Mouse (Mus musculus) megakaryocyte, embryonic 14.5 days (primary cell): Measurements from ENCODE around the gene Dck. TPM values are rescaled to one million over a fixed set of nuclear protein-coding genes. Genes with fewer than 3 reads are reported as not detected.

Experiments used
- H3K27me3 ChIP-seq: replicated peaks from 2 replicates; pipeline ENCODE3; 2012; ENCODE audit warnings: inconsistent platforms
- H3K36me3 ChIP-seq: replicated peaks from 2 replicates; pipeline ENCODE3; 2012; ENCODE audit warnings: low read length, inconsistent platforms, mixed read lengths
- H3K4me1 ChIP-seq: 2 replicates; pipeline ENCODE4 v1.6.1; 2012; ENCODE audit warnings: inconsistent platforms
- H3K4me3 ChIP-seq: replicated peaks from 2 replicates; pipeline ENCODE3; 2012; ENCODE audit warnings: moderate library complexity, mild to moderate bottlenecking, inconsistent platforms
- H3K9me3 ChIP-seq: 2 replicates; pipeline ENCODE4 v1.6.1; 2012; ENCODE audit warnings: inconsistent platforms
- FLI1 ChIP-seq: IDR thresholded peaks from 2 replicates; pipeline ENCODE4 v1.6.1; 2012; ENCODE audit warnings: low read length, inconsistent platforms, mixed read lengths
- GATA1 ChIP-seq: IDR thresholded peaks from 3 replicates; pipeline ENCODE4 v1.6.1; 2012; ENCODE audit warnings: mixed read lengths, low read length, inconsistent platforms, borderline replicate concordance
- polyA plus RNA-seq: library from polyadenylated mRNA; stranded (reverse); fragments of >175 nt; gene quantifications from 2 replicates; pipeline ENCODE4 v1.2.3, GENCODE M21; 2012; ENCODE audit warnings: low replicate concordance; ENCODE audit not compliant: insufficient read depth

Gene Dck
- polyA plus RNA-seq, 1 experiment: 1.5 TPM

DNA sequence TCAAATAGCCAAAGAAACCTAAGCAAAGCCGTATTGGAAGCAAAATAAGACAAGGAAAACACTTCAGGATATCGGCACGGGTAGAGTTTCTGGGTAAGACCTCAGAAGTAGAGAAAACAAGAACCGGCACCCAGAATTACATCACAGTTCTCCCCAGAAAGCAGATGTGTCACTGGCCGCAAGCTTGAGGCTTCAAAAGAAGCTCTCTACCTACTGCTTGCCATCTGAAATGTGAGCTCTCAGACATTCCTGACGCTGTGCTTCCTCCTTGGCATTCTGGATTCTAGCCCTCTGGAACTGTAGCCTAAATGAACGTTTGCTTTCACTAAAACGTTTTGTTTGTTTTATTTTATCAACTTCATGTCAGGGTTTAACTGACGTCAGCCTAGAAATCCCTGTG lies 25.9 kb downstream of the Dck start:
- H3K9me3 ChIP-seq: no peaks in the 10 kb centered on the region
- H3K36me3 ChIP-seq: peaks cover 19% of the 10 kb centered on the region
- TF ChIP-seq FLI1 (no peak), GATA1 (no peak)
- no peak overlapping the region for H3K4me3 ChIP-seq
- H3K4me1 ChIP-seq: peaks cover 20% of the 10 kb centered on the region
- peaks cover 7% of the 10 kb centered on the region for H3K27me3 ChIP-seq

DNA sequence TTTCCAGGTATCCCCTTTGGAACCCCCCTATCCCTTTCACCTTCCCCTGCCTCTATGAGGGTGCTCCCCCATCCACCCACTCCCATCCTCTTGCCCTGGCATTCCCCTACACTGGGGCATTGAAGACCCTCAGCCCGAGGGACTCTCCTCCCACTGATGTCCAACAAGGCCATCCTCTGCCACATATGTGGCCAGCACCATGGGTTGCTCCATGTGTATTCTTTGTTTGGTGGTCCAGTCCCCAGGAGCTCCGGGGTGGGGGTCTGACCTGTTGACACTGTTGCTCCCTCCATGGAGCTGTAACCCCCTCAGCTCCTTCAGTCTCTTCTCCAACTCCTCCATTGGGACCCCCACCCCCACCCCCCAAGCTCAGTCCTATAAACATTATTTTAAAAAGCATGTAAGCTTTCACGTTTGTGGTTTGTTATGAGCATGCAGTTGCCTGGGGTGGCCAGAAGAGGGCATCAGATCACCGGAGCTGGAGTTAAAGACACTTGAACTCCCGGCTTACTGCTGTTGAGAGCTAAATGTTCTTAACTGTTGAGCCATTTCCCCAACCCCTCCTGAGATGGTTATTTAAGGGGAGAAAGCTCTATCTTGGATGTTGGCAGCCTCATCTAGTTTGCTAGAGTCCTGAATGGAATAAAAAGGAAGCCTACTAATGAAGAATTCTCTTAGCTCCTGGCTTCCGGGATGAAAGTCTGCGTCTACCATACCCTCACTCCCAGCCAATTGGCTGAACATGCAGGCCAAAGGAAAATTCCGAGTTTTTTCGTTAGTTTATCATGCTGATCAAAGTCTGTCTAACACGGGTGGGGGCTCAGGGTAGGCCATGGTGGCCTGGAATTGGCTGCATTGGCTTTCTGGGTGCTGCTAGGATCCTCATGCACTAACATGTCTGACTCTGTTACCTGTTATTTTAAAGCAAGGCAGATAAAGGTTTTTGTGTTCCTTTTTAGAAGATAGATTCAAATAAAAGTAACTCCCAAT lies 26.8 kb downstream of the Dck start:
- H3K36me3 ChIP-seq: peaks cover 10% of the 10 kb centered on the region
- H3K4me3 ChIP-seq: no peak overlapping the region
- peaks cover 11% of the 10 kb centered on the region for H3K4me1 ChIP-seq
- no peak for TF ChIP-seq GATA1
- TF ChIP-seq FLI1: no peak
- H3K27me3 ChIP-seq: peaks cover 8% of the 10 kb centered on the region
- H3K9me3 ChIP-seq: no peaks in the 10 kb centered on the region

DNA sequence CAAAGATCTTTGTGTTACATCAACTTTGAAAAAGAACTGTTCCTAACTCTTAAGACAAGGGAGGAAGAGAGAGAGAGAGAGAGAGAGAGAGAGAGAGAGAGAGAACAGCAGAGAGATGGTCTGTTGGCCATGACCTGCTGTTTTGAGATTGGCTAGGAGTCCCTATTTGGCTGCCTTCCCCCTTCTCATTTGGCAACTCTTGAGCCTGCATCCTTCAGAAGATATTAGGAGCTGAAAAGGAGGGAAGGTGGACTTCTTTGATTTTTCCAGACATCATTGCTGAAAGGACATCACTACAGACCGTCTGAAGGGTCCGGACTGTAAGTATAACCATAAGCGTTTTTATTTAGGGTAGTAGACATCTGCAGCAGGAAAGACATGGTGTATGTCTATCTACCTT lies 28.9 kb downstream of the Dck start:
- no peak for TF ChIP-seq GATA1
- TF ChIP-seq FLI1: no peak
- Histone ChIP-seq H3K36me3 (no peaks in the 10 kb centered on the region), H3K9me3 (no peaks in the 10 kb centered on the region)

DNA sequence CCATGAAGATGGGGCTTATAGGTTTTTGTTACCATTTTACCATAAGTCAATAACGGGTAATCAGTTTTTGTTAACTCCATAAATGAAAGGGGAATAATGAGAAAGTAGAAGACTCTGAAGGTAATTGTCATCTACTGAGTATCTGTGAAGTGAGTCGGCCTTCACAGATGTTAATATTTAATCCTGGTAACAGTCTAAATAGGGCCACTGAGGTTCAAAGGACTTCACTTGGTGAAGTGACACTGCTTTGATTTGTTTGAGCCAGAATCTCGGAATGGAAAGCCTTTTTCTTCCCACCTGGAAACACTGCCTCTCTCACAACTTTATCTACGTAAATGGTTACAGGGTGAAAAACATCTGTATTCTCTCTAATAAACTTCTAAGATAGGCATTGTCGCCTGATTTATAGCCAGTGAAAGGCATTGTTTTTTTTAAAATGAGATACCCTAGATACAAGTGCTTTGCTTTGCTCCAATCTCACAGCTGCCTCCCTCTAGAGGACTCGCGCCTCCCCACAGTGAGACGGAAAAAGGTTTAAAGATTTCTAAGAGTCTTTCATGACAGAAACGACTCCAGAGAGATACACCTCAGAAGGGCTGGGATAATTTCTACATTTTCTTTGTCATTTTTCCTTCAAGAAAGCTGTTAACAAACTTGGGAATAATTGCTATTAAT lies 31.3 kb downstream of the Dck start:
- peaks cover 3% of the 10 kb centered on the region for H3K4me1 ChIP-seq
- no peaks in the 10 kb centered on the region for H3K9me3 ChIP-seq
- peaks cover 10% of the 10 kb centered on the region for H3K27me3 ChIP-seq
- no peaks in the 10 kb centered on the region for H3K36me3 ChIP-seq
- H3K4me3 ChIP-seq: no peak overlapping the region
- TF ChIP-seq GATA1 (no peak), FLI1 (no peak)

More for the DNA sequence above, 28.9 kb downstream of the Dck start:
- no peak overlapping the region for H3K4me3 ChIP-seq
- peaks cover 10% of the 10 kb centered on the region for H3K27me3 ChIP-seq
- peaks cover 9% of the 10 kb centered on the region for H3K4me1 ChIP-seq

DNA sequence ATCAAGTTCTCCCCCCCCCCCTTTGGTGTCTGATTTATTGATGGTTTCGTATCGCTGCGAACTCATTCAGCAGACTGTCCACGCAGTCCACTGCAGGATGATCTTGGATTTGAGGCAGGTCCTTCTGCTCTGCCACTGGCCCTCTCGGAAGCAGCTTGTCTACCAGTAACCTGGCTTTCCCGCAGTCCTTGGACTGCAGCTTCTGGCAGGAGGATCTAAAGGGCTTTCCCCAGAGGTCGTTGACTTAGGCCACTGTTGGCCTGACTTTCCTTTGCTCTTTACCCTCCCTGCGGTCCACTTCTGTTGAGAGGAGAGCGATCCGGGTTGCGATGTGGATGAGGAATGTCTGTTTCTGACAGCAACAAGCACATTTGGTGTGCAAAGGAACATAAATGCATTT lies 31.8 kb downstream of the Dck start:
- Histone ChIP-seq H3K36me3 (no peaks in the 10 kb centered on the region), H3K9me3 (no peaks in the 10 kb centered on the region), H3K4me3 (no peak overlapping the region), H3K4me1 (no peaks in the 10 kb centered on the region; the same call in 1 of the 2 replicates), H3K27me3 (peaks cover 10% of the 10 kb centered on the region)
- TF ChIP-seq GATA1 (no peak), FLI1 (no peak)

DNA sequence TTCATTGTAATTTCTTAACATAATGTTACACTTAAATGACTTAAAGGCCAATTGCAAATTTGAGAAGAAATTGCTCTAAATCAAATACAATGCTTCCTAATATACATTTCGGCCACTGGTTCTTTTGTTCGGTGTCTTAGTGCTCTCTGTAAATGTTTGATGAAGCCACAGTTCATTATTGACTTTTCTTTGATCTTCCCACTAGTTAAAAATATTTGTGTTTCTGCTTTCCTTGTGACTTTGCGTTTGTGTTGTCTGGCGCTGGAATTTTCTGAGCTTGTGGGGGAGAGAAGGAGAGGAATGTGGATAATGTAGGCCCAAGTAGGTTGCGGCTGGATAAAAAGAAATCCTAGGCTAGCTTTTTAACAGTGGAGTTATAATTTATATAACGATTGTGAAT lies 32.3 kb downstream of the Dck start:
- no peaks in the 10 kb centered on the region for H3K4me1 ChIP-seq
- no peaks in the 10 kb centered on the region for H3K36me3 ChIP-seq
- H3K9me3 ChIP-seq: no peaks in the 10 kb centered on the region
- peaks cover 10% of the 10 kb centered on the region for H3K27me3 ChIP-seq
- no peak for TF ChIP-seq FLI1
- TF ChIP-seq GATA1: no peak
- no peak overlapping the region for H3K4me3 ChIP-seq

DNA sequence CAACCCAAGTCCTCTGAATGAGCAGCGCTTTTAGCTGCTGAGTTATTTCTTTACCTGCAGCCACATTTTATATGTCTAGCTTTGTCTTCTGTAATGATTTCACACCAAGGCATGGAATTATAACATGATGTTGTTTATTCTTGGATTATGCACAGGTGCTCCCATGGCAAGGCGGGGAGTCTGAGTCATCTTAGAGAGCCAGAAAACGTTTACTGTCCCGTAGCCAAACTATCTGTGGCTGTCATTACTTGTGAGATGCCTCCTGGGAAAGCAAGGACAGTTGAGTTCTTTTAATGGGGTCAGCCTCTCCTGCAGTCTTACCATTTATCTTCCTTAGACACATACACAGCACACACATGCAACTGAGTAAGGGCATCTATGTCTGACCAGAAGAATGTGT lies 40.8 kb downstream of the Dck start:
- H3K9me3 ChIP-seq: no peaks in the 10 kb centered on the region
- H3K4me1 ChIP-seq: no peaks in the 10 kb centered on the region; the same call in 1 of the 2 replicates
- H3K36me3 ChIP-seq: no peaks in the 10 kb centered on the region
- H3K4me3 ChIP-seq: no peak overlapping the region
- no peak for TF ChIP-seq GATA1
- TF ChIP-seq FLI1: no peak
- H3K27me3 ChIP-seq: peaks cover 21% of the 10 kb centered on the region

DNA sequence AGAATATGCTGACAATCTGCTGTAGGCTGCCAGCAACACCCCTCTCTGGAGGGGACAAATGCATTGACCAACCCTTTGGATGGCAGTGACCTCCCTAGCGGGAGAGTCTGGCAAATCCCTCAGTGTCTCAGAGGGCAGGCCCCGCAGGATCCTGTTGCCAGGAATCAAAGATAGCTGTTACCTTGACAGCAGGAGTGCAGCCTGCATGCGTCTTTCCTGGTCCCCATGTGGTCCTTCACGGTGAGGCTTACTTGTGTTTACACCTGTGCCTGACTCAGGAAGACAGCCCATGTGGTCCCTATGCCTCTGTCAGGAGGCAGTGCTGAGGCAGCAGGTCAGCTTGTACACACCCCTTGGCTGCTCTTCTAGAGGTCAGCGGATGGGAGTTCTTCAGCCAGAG lies 41.5 kb downstream of the Dck start:
- Histone ChIP-seq H3K27me3 (peaks cover 21% of the 10 kb centered on the region), H3K4me3 (no peak overlapping the region), H3K4me1 (no peaks in the 10 kb centered on the region; the same call in 1 of the 2 replicates), H3K9me3 (no peaks in the 10 kb centered on the region), H3K36me3 (no peaks in the 10 kb centered on the region)
- TF ChIP-seq GATA1 (no peak), FLI1 (no peak)

DNA sequence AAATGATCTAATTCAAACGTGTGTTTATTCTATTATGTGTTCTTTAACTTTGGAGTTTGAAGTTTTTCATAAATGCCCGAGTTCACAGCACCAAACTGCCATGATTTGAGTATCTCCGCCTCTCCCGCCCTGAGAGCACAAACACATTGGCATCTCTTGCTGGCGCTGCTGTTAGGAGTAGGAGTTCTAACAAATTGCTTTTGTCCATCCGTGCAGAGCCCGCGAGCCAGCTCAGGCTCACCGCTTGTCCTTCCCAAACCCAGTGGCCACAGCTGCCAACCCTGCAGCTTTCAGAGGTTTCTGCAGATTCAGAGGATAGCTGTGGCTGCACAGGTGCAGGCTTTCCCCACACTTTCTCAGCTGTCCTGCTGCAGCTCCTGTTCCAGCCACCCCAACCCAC lies 42.5 kb downstream of the Dck start:
- Histone ChIP-seq H3K9me3 (no peaks in the 10 kb centered on the region), H3K4me1 (no peaks in the 10 kb centered on the region; the same call in 1 of the 2 replicates), H3K27me3 (peaks cover 21% of the 10 kb centered on the region), H3K4me3 (no peak overlapping the region), H3K36me3 (no peaks in the 10 kb centered on the region)
- TF ChIP-seq GATA1 (no peak), FLI1 (no peak)

DNA sequence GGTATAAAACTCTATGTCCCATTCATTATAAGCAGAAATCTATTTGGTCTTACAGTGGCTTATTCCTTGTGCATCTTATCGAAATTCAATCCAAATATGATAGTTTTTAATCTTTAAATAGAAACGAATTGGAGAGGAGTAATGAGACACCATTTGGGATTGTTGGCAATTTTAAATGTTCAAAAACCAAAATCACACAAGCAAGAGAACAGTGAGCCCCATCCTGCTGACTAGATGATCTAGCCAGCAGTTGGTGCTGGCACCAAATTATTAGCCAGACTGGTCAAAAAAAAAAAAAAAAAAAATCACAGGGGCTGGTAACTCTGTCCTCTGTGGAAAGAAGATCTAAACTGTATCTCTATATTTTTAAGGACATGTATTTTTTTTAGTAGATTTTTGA lies 48.4 kb downstream of the Dck start:
- H3K9me3 ChIP-seq: no peaks in the 10 kb centered on the region
- H3K36me3 ChIP-seq: no peaks in the 10 kb centered on the region

More for the DNA sequence above, 48.4 kb downstream of the Dck start:
- Histone ChIP-seq H3K27me3 (no peaks in the 10 kb centered on the region), H3K4me1 (no peaks in the 10 kb centered on the region), H3K4me3 (no peak overlapping the region)
- TF ChIP-seq FLI1 (no peak), GATA1 (no peak)
